Mouse (Mus musculus): ENCODE data around the gene Fat1.
A peak's percentile ranks its signal among the peaks of the same experiment; 100 is the strongest.

The Fat1 gene

DNA sequence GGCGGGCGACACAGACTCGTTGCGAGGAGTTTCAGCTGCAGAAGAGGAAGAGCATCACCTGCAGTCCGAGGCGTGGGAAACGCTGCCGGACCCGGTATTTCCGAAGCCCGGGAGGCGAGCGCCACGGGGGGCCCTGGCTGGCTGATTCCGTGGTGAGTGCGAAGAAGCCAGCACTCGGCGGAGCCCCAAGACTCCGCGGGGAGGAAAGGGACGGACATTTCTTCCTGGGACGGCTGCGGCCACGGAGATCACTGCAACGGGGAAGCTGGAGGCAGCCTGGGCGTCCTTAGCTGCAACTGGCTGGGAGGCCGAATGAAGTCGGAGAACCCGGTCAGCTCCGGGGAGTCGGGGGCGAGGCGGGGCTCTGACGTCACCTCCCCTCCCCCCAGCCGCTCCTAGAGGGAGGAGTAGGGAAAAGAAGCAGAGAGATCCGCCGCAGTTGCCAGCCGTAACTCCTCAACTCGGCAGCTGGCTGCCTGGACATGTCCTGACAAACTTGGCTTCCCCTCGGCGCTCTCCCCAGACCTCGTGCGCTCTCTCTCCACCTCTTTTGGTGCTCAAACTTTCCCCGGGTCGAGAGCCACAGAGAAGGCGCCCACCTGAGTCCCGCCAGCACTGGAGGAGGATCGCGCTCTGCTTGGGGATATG lies at the start of gene Fat1:
Gene Fat1 (plus strand): TSS at position 598 of the 648 bp plus-strand sequence.
- DNase-seq: peak; percentile 93 to 95

DNA sequence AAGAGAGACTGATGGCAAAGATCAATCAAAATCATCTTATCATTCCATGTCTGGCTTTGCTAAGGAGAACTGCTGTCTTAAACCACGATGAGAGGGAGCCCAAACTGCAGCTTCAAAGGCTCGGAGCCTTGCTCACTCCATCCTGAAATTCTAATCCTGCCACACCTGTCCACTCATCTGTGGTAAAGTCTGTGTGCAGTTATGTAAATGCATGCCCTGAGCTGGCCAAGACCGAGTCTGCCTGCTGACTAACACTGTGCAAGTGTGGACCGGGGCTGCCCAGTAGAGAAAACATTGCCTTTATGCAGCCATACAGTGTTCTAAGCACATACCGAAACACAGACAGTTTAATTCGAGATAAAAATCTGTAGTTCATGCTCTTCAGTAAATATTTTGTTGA lies 40.6 kb upstream of the Fat1 start:
- DNase-seq: peak in 1 of 2 experiments; percentile 4

DNA sequence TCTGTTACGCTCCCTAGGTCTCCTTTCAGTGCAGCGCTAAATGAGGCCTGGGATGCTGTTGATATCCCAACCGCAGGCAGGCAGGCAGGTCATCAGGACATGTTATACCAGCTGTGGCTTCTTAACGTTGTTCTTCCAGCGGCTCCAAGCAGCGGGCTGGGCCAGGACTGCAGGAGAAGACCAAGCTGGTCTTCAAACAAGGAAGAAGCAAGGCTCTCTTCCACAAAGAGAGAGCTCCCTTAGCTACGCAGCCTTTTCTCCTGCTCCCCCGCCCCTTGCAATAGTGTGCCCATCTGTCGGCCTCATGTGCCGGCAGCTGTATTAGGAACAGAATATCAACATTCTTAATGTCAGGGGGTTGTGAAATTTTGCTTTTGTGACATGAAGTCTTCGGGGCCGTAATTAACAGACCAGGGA lies 35.7 kb upstream of the Fat1 start:
- DNase-seq: peak; percentile 13 to 22

DNA sequence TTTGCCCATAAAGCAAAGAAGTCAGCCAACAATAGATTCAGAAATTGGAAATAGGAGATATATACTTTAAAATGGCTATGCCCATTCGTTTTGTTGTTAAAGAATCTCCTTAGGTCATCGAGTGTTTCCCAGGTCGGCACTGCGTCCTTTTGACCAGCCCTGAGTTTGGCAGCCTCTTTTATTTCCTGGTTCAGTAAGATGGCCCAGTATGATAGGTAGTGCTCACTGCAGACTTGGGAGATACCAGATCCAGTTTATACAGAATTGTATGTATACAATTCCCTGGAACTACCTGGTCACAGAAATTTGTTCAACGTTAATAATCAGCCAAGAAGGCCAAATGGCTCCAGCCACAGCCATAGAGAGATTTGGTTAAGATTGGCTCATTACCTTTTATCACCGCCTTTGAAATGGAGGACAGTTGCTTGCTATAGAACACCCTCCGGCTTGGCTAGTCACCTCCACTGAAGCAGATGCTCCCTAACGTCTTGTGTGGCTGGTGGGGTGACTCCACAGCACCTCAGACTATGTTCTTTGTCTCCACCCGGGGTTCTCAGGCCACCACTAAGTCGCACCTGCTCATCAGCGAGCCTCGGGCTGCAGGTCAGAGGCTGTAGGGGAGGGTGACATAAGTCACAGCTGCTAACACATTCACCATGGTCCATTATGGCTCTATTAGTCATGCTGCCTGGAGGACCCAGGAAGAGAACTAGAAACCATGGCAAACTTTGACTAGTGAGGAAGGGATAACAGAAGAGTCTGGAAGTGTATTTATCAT lies 23.9 kb upstream of the Fat1 start:
- DNase-seq: no peak

DNA sequence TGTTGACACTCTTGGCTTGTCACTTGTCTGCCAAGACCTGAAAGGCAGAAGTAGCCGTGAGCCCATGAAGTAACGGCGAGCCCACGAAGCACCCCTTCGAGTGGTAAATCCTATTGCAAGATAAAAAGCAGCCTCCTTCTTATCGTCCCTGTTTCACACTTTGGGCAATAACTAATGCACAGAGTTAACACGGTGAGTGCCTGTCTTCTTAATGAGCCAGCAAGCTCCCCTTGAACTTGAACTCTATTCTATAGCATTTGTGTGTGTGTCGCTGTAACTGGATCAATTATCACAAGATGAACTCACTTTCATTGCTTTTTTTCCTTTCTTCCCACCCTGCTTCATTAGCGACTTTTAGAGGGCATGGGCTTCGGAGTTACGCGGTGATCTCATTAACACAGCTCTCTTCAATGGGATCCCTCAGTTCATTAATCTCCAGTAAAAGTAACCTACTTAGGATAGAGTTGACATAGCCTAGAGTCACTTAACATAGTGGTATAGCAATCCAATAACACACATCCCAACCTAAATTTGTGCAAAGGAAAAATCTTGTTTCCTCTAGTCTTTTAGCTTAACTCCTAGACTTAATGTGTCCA lies 15.7 kb upstream of the Fat1 start:
- no peak for DNase-seq

DNA sequence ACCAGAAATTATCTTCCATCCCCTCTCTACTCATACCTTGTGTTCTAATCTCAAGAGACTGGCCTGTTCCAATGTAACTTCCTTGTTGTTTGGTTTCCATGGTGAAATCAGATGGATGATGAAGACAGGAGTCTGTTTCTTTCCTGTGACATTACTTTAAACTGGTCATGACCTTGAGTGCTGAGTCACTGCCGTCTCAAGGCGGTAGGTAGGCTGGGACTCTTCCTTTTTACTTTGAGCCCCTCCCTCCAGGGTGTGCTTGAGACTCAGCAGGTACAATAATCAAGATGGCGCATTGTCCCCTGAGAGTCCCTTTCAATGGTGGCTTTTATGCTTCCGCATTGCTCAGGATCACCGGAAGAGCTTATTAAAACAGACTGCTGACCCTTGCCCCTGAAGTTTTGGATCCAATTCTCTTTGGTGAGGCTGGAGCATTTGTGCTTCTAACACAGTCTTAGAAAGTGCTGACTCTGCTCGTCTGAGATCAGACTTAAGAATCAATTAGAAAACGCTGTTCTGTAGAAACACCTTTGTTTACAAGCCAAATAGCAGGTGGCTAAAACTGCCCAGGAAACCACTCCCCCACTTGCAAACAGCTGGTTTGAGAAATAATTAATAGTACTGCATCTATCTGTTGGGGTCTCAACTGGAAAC lies 14.7 kb upstream of the Fat1 start:
- no peak for DNase-seq

DNA sequence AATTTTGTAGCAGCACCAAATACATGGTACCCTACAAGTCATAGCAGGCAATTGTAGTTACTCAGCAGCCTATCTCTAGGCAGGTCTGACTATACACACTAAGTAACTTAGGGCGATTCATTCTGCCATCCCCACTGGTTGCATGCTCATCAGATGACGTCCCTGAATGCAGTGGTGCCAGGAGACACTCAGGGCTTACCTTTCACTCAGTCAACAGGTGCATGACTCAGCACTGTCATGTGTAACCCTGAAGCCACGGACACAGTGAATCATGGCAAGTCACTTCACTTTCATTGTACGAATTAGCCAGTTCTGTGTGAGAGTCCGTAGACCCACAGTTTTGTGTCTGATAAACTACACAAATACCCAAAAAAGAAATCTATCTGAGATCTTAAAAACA lies 10.3 kb upstream of the Fat1 start:
- no peak for DNase-seq

DNA sequence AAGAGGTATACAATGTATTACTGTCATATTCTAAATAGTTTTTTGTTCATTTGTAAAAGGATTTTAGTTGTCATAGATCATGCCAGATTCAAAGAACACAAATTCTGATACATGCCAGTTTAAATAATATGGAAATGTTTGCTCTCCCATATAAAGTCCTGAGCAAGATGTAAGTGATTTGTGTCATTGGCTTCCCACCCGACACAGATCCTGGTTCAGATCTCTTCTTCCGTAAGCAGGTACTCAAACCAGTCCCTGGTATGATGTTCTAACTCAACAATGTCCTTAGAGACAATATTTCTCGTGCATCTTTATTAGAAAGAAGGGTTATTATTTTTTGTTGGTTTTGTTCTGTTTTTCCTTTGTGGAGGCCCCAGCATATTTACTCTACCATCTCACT lies 5.2 kb upstream of the Fat1 start:
- DNase-seq: no peak

DNA sequence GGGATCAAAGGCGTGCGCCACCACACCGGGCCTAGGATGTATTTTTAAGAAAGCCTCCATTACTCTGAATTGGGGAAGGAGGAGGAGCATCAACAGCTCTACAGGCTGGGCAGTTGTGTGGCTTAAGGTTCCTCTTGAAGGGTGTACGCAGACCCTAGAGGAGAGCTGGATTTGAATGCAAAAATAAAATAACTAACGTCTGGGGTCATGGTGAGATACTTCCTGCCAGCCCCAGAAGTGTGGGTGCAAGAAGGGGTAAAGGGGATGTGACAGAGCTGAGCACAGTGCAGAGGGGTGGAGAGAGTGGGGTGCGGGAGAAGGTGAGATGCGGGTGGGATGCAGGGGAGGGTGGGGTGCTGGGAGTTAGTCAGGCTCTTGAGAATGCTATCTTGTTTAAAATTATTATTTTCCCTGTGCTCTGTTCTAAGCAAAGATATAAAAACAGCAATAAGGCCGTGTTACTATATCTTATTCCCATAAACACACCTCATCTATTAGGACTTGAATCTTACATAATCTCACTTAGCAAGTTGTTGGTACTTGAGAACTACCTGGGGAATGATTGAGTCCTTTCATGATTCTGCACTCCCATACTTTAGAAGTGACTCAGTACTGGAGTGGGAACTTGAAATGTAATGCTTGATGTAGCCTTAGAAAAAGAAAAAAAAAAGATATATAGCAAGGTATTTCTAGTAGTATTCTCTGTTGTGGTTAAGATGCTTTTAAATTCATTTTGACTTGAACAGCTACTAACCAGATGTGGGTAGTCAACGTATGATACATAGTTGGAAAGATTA lies 2.5 kb upstream of the Fat1 start:
- DNase-seq: no peak

DNA sequence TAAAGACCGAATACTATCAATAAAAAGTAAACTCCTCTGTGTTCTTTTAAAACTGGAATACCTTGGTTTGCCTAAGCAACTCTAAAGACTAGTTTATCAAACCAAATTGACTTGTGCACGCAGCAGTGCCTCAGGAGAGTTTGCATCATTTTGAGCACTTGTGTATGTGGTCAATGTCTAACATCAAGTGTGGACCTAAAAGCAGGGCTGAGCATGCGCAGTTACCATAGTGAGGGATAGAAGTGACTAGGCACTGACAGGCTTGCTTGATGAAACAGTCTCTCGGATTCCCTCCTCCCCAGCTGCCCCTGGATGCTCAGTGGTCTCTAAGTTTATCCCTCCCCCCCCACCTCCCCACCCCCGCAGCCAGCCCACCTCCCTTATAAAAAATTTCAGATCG lies 1.8 kb upstream of the Fat1 start:
- peak; percentile 29 to 32 for DNase-seq

DNA sequence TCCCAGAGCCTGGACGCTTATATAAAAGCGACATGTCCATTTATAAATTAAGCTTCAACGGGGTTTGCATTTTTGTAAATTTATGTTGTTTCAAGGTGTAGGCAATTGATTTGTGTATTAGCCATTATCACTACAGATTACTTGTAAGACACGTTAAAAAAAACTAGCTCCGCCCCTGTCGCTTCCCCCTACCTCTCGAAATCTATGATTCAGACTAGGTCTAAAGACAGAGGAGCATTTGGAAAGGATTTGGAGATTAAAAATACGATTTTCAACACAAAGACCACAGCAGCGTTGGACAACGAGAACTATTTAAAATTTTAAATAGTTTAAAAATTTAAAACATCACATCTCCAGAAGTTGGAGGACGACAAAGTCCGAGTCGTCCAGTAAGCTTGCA lies 831 bp upstream of the Fat1 start:
- DNase-seq: no peak

DNA sequence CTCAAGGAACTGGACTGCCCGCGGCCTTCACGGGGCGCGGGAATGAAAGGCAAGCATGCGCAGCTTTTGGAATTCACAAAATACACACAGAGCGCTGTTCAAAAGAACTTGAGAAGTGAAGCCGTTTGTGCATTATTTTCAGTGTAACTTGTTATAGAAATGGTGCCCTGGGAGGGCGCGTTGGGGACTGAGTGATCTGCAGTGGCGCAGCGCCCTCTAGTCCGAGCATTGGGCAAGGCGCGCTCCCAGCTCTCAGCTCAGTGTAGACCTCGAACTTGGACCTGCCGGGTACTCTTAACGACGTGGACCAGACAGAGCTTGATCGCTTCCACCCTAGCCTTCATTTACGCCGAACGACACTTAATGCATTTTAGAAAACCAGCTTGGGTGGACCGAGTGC lies 494 bp downstream of the Fat1 start:
- peak; percentile 95 for DNase-seq

DNA sequence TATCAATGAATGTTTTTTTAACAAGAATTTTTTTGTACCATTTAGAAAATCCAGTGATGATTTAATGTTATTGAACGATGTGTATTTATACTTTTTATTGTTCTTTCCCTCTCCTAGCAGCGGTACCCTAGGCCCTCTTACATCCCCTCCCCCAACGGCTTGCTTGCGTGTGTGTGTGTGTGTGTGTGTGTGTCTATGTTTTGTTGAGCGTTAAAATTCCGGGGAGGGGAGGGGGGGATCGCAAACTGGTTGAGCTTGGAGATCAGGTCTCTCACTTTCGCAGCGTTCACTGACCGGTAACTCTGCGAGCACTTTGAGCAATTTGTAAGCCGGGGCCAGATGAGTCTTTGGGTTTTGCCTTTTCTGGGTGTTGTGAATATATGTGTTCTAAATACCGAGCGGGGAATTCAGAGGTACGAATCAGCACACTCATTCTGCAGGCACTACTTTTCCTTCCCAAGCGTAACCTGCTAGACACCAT lies 1.3 kb downstream of the Fat1 start:
- DNase-seq: peak; percentile 66 to 67

DNA sequence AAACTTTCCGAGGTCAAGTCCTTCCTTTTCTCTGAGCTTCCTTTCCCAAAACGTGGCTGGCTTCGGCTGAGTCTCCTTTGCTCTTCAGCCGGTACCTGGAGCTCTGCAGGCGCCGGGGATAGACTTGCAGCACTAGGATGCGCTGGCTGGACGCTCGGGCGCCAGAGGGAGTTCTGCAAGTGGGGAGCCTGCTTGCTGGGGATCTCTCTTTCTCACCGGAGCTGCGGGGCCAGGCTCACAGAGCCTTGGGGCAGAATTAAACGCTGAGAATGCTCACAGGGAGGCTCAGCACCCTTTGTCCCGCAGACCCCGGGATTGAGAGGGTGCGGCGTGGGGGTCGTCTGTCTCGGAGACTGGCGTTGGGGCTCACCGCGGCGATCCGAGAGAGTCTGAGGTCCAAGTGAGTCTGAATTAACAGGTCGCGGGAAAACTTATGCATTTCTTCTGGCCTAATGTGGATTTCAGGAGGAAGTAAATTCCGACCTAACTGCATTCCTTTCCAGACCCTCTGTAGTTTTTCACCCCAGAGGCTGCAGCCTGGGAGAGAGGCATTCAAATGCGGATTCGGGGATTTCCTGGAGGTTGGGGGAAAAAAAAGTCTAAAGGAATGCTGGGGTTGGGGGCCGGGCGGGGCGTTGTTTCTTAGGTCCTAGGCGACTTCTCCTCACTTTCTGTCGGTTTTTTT lies 2.0 kb downstream of the Fat1 start:
- peak; percentile 66 to 74 for DNase-seq

DNA sequence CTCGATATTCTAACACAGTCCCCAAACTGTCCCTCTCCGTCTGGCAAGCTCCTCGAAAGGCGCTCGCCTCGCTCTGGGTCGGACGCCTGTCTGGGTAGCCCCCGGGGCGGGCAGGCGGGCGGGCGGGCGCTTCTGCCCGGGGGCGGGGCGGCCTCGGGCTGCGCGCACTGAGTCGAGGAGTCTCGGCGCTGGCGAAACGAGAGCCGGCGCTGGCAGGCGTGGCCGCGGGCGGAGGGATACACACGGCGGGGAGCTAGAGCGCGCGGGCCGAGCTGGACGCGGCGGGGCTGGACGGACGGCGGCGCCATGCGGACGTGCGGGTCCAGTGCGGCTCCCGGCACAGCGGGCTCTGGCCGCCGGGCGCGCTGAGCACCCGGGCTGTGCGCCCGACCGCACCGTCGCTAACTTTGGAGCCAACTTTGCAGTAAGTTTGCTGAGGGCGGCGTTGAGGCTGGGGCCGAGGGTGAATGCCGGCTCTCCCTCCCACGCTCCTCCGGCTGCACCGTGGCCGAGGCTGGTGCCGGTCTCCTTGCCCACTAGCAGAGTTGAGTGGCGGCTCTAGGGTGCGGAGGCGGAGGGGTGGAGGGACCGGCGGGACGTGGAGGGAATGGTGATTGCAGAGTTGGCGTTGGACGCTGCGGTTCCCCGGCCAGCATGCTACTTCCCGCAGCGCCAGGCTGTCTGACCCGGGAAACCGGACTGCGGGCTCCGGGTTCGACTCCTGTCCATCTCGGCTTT lies 2.8 kb downstream of the Fat1 start:
- peak; percentile 96 to 97 for DNase-seq

DNA sequence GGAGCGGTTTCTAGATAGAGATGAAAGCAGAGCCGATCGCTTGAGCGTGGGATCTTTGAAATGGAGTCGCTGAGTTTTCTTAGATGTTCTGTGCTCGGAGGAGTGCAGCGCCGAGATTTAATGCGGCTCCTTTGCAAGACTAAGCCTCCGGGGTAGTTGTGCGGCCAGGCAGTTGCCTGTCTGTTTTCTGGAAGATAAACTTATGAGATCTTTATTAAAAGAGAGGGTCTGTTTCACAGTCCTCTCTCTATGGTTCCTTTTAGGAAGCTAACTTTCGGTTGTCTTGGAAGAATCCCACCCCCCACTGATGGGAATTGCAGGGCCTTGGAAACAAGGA lies 3.4 kb downstream of the Fat1 start:
- DNase-seq: peak in 1 of 2 experiments; percentile 39

DNA sequence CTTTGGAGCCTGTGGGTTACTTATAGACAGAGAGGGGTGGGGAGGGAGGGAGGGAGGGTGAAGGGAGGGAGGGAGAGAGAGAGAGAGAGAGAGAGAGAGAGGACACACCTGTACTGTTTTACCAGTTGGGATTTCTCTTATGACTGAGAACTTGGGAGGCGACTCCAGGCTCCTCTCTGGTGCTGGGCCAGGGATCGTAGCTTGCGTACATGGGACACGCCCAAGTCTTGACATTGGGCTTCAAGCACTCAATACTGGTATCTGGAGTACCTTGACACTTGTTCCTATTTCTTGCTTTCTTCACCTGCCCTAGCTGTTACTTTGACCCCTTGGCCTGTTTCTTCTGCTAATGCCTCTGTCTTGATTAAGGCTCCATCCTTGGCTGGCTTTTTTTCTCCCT lies 10.3 kb downstream of the Fat1 start:
- no peak for DNase-seq

DNA sequence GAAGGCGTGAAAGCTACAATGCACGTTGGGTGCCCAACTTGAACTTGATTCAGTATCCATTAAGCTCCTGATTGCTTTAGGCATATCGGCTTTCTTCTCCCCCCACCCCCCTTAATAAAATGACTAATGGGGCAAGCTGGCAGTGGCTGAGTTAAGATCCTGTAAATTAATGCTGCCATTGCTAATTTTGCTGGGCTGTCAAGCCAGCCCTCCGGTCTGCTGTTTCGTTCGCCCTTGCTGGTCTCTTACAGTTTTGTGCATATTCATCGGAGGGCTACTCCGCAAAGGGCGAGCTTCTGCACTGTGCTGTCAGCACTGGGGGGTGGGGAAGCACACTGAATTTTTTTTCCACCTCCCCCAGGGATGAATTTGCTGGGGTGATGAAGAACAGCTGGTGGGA lies 13.3 kb downstream of the Fat1 start:
- DNase-seq: no peak

DNA sequence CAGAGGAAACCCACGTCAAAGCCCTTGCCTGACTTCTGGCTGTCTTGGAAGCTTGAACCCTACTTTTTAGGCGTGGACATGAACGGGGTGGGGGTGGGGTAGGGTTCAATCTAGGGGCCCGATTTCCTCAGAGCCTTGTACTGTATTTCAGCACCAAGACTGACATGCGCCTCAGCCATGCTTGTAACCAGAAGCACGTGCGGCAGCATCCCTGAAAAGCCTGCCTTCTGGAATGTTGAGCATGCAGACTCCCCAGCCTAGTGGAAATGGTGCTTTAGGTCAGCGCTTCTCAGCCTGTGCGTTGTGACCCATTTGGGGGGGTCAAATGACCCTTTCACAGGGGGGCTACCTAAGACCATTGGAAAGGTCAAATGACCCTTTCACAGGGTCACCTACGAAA lies 25.2 kb downstream of the Fat1 start:
- no peak for DNase-seq

DNA sequence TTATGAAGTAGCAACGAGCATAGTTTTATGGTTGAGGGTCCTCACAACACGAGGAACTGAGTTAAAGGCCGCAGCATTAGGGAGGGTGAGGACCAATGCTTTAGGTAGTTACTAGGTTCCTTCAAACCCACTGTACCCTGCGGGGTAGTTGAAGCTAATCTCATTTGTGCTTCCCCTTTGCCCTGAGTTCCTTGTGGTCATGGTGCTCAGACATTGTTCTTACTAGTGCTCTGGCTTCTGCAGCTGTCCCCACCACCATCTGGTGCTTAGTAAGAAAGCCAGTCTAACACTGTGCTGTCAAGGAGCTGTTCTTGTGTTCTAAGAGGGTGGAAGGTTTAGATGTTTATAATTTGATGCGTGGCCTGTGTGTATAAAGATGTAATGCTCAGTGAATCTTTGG lies 25.7 kb downstream of the Fat1 start:
- DNase-seq: no peak

DNA sequence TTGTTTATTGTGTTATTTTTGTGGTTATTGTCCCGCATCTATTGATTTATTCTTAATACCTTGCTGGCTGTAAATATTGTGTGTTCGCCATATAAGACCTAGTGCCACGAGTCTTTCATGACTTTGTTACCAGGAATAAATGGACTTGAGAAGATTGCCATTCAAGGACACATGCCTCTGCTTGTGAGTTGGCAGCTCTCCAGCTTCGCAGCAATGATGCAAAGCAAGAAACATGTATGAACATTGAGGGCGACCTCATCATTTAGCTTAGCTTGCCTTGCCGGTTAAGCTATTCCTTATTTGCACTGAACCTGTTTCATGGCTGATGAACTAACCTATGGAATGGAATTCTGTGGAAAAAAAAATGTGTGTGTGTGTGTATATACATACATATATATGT lies 26.2 kb downstream of the Fat1 start:
- DNase-seq: peak; percentile 45 to 49
